Mouse (Mus musculus) bone marrow, adult 2 months (tissue): ENCODE measurements at regions not wholly inside any gene's neighbourhood (a gene's known extent, or its start where the extent isn't known, plus 50 kb on each side); places are given as distances from the start of the nearest gene placed in this dataset.

ENCODE experiments used
- CTCF ChIP-seq: fragments of 200-500 bp; IDR thresholded peaks from 2 replicates; pipeline ENCODE4 v1.5.1; 2011; ENCODE audit warnings: low read length, control low read depth; ENCODE audit not compliant: control insufficient read depth, insufficient read depth
- POLR2A ChIP-seq: fragments of 200-500 bp; IDR thresholded peaks from 2 replicates; pipeline ENCODE4 v1.6.1; 2011; ENCODE audit warnings: low read depth, mild to moderate bottlenecking, control low read depth, low read length, borderline replicate concordance; ENCODE audit not compliant: control insufficient read depth

DNA sequence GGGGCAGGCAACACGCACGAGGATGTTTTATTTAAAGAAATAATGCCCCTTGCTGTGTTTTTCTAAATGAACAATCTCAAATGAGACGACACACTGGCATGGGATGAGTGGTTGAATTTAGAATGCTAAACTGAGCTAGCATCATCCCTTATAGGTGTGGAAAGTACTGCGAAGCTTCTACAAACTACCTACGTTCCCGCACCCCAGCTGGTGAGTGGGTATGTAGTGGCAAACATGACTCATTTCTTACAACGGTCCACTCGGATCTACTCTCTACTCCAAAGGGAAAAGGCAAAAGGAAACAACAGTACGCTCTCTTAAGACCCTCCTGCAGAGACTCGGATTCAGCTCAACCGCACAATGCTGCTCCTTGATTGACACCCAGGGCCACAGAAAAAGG is 167.2 kb downstream of the Dad1 start:
- TF ChIP-seq CTCF (no peak), POLR2A (no peak)
